Mouse (Mus musculus): ENCODE measurements around the gene Hnrnpa0. TPM values are rescaled to one million over a fixed set of nuclear protein-coding genes. Genes with fewer than 3 reads are reported as not detected.
A peak's percentile ranks its signal among the peaks of the same experiment; 100 is the strongest.
"Not testable (repeated sequence)": the region's sequence is repeated elsewhere in the genome, so short reads cannot be mapped to it uniquely, and the experiment has no call there.

Gene Hnrnpa0
- polyA plus RNA-seq, 1 experiment from 2014 or later = 24.6 TPM

GRCm38 (mm10) chr13:58149033-58149558 is 20.7 kb upstream of the Hnrnpa0 start:
- WGBS = 32% methylated on average over 5 of the region's 5 CpGs
- Histone ChIP-seq H3K4me1 (replicated peaks; ENCODE audit: control insufficient read depth, insufficient read depth) (no peaks in the 10 kb centered on the region), H3K27me3 (ENCODE audit: control insufficient read depth, insufficient read depth, low read length) (no peaks in the 10 kb centered on the region), H3K4me2 (replicated peaks; ENCODE audit: low read depth) (peak overlapping the region; percentile 64), H3K4me3 (ENCODE audit: low read depth, low read length) (peak overlapping the region; percentile 39), H3K9ac (ENCODE audit: low read length) (peak overlapping the region; percentile 18; the same call in 1 of the 2 replicates), H3K36me3 (ENCODE audit: control insufficient read depth, insufficient read depth, low read length) (no peaks in the 10 kb centered on the region), H3K27ac (replicated peaks) (no peak overlapping the region), H3K9me3 (ENCODE audit: control insufficient read depth, low read length) (no peaks in the 10 kb centered on the region)
- ATAC-seq (ENCODE audit: low FRiP score, low TSS enrichment) = peak; percentile 66; the same call in 1 of the 2 replicates
- peak; percentile 32 for DNase-seq (ENCODE audit: low spot score)
- TF ChIP-seq EP300 (optimal IDR thresholded peaks at IDR 0.05) = no peak
- peak; percentile 74 for TF ChIP-seq CTCF (IDR thresholded peaks at IDR 0.05; ENCODE audit: low read depth)

- 2% methylated on average over 17 of the region's 17 CpGs for WGBS
These were observed 20.0 kb upstream of the Hnrnpa0 start for GRCm38 (mm10) chr13:58148256-58148831.

GRCm38 (mm10) chr13:58147760-58148159 is 19.4 kb upstream of the Hnrnpa0 start:
- H3K4me2 ChIP-seq (replicated peaks; ENCODE audit: low read depth) = no peak overlapping the region
- WGBS = 76% methylated on average over 1 of the region's 1 CpGs
- TF ChIP-seq CTCF (IDR thresholded peaks at IDR 0.05; ENCODE audit: low read depth) = no peak
- no peak for TF ChIP-seq EP300 (optimal IDR thresholded peaks at IDR 0.05)

More at GRCm38 (mm10) chr13:58148256-58148831, 20.0 kb upstream of the Hnrnpa0 start:
- H3K4me1 ChIP-seq (replicated peaks; ENCODE audit: control insufficient read depth, insufficient read depth) = no peaks in the 10 kb centered on the region
- peak overlapping the region; percentile 64 for H3K4me2 ChIP-seq (replicated peaks; ENCODE audit: low read depth)
- H3K27me3 ChIP-seq (ENCODE audit: control insufficient read depth, insufficient read depth, low read length) = no peaks in the 10 kb centered on the region
- ATAC-seq (ENCODE audit: low FRiP score, low TSS enrichment) (peak; percentile 89), DNase-seq (ENCODE audit: low spot score) (peak; percentile 69)
- peak overlapping the region; percentile 18 for H3K9ac ChIP-seq (ENCODE audit: low read length)
- H3K36me3 ChIP-seq (ENCODE audit: control insufficient read depth, insufficient read depth, low read length) = no peaks in the 10 kb centered on the region
- H3K4me3 ChIP-seq (ENCODE audit: low read depth, low read length) = peak overlapping the region; percentile 39
- H3K9me3 ChIP-seq (ENCODE audit: control insufficient read depth, low read length) = no peaks in the 10 kb centered on the region
- TF ChIP-seq CTCF (IDR thresholded peaks at IDR 0.05; ENCODE audit: low read depth) (no peak), EP300 (optimal IDR thresholded peaks at IDR 0.05) (no peak)
- peak overlapping the region; percentile 35; the same call in 1 of the 2 replicates for H3K27ac ChIP-seq (replicated peaks)

GRCm38 (mm10) chr13:58146603-58147002 is 18.2 kb upstream of the Hnrnpa0 start:
- H3K27ac ChIP-seq (replicated peaks); H3K4me1 ChIP-seq (replicated peaks; ENCODE audit: control insufficient read depth, insufficient read depth); H3K4me2 ChIP-seq (replicated peaks; ENCODE audit: low read depth); H3K36me3 ChIP-seq (ENCODE audit: control insufficient read depth, insufficient read depth, low read length); H3K9ac ChIP-seq (ENCODE audit: low read length); ATAC-seq (ENCODE audit: low FRiP score, low TSS enrichment); H3K9me3 ChIP-seq (ENCODE audit: control insufficient read depth, low read length); H3K4me3 ChIP-seq (ENCODE audit: low read depth, low read length); DNase-seq (ENCODE audit: low spot score); H3K27me3 ChIP-seq (ENCODE audit: control insufficient read depth, insufficient read depth, low read length): not testable (repeated sequence)
- WGBS = 97% methylated on average over 8 of the region's 8 CpGs

More at GRCm38 (mm10) chr13:58147760-58148159, 19.4 kb upstream of the Hnrnpa0 start:
- no peak for ATAC-seq (ENCODE audit: low FRiP score, low TSS enrichment)
- Histone ChIP-seq H3K27ac (replicated peaks) (no peak overlapping the region), H3K36me3 (ENCODE audit: control insufficient read depth, insufficient read depth, low read length) (no peaks in the 10 kb centered on the region), H3K9ac (ENCODE audit: low read length) (no peak overlapping the region), H3K4me3 (ENCODE audit: low read depth, low read length) (no peak overlapping the region), H3K4me1 (replicated peaks; ENCODE audit: control insufficient read depth, insufficient read depth) (no peaks in the 10 kb centered on the region), H3K9me3 (ENCODE audit: control insufficient read depth, low read length) (no peaks in the 10 kb centered on the region), H3K27me3 (ENCODE audit: control insufficient read depth, insufficient read depth, low read length) (no peaks in the 10 kb centered on the region)
- DNase-seq (ENCODE audit: low spot score) = no peak

GRCm38 (mm10) chr13:58131692-58132091 is 3.3 kb upstream of the Hnrnpa0 start:
- no peak overlapping the region for H3K27ac ChIP-seq (replicated peaks)
- H3K4me3 ChIP-seq (ENCODE audit: low read depth, low read length) = no peak overlapping the region
- TF ChIP-seq EP300 (optimal IDR thresholded peaks at IDR 0.05) (no peak), CTCF (IDR thresholded peaks at IDR 0.05; ENCODE audit: low read depth) (peak; percentile 15; the same call in 1 of the 2 replicates)
- no peaks in the 10 kb centered on the region; the same call in 1 of the 2 replicates for H3K4me1 ChIP-seq (replicated peaks; ENCODE audit: control insufficient read depth, insufficient read depth)
- no peak for DNase-seq (ENCODE audit: low spot score)
- WGBS = 42% methylated on average over 3 of the region's 3 CpGs
- H3K36me3 ChIP-seq (ENCODE audit: control insufficient read depth, insufficient read depth, low read length) = no peaks in the 10 kb centered on the region
- no peak for ATAC-seq (ENCODE audit: low FRiP score, low TSS enrichment)
- H3K4me2 ChIP-seq (replicated peaks; ENCODE audit: low read depth) = no peak overlapping the region
- no peak overlapping the region for H3K9ac ChIP-seq (ENCODE audit: low read length)
- no peaks in the 10 kb centered on the region for H3K9me3 ChIP-seq (ENCODE audit: control insufficient read depth, low read length)
- H3K27me3 ChIP-seq (ENCODE audit: control insufficient read depth, insufficient read depth, low read length) = no peaks in the 10 kb centered on the region

- H3K27me3 ChIP-seq (ENCODE audit: control insufficient read depth, insufficient read depth, low read length) = no peaks in the 10 kb centered on the region
- no peaks in the 10 kb centered on the region for H3K36me3 ChIP-seq (ENCODE audit: control insufficient read depth, insufficient read depth, low read length)
- H3K4me2 ChIP-seq (replicated peaks; ENCODE audit: low read depth) = peak overlapping the region; percentile 81
- no peak for TF ChIP-seq CTCF (IDR thresholded peaks at IDR 0.05; ENCODE audit: low read depth)
- TF ChIP-seq EP300 (optimal IDR thresholded peaks at IDR 0.05) = no peak
- no peaks in the 10 kb centered on the region; the same call in 1 of the 2 replicates for H3K4me1 ChIP-seq (replicated peaks; ENCODE audit: control insufficient read depth, insufficient read depth)
- H3K9ac ChIP-seq (ENCODE audit: low read length) = peak overlapping the region; percentile 99
- peak overlapping the region; percentile 99 for H3K27ac ChIP-seq (replicated peaks)
- DNase-seq (ENCODE audit: low spot score) (no peak), ATAC-seq (ENCODE audit: low FRiP score, low TSS enrichment) (no peak)
- WGBS = 18% methylated on average over 4 of the region's 4 CpGs
- no peaks in the 10 kb centered on the region for H3K9me3 ChIP-seq (ENCODE audit: control insufficient read depth, low read length)
- peak overlapping the region; percentile 91 for H3K4me3 ChIP-seq (ENCODE audit: low read depth, low read length)
These were observed 1.4 kb upstream of the Hnrnpa0 start for GRCm38 (mm10) chr13:58129687-58130246.

Measured in stomach, postnatal 0 days (tissue).